Mouse (Mus musculus) stomach, postnatal 0 days (tissue): ENCODE results near the gene Stard9. TPM values are rescaled to one million over a fixed set of nuclear protein-coding genes. Genes with fewer than 3 reads are reported as not detected.

Source experiments
- ATAC-seq: fragments of 200-750 bp; cut with Nextera tagmentation; 2 replicates; pipeline ENCODE4 v1.8.0; 2017; ENCODE audit not compliant: low FRiP score, low TSS enrichment
- DNase-seq: peaks from one replicate; pipeline ENCODE4 v3.0.0-alpha.2; 2016; ENCODE audit warnings: low spot score
- H3K27ac ChIP-seq: fragments of 300-500 bp; sonication (generic); replicated peaks from 2 replicates; pipeline ENCODE4 v1.5.1; 2014; ENCODE audit warnings: mild to moderate bottlenecking, control low read depth
- H3K27me3 ChIP-seq: fragments of 300-500 bp; sonication (generic); 2 replicates; pipeline ENCODE4 v1.6.1; 2014; ENCODE audit warnings: low read length; ENCODE audit not compliant: control insufficient read depth, insufficient read depth
- H3K36me3 ChIP-seq: fragments of 300-500 bp; sonication (generic); 2 replicates; pipeline ENCODE4 v1.6.1; 2014; ENCODE audit warnings: low read length, mixed read lengths; ENCODE audit not compliant: control insufficient read depth, insufficient read depth
- H3K4me1 ChIP-seq: fragments of 300-500 bp; sonication (generic); replicated peaks from 2 replicates; pipeline ENCODE4 v1.6.1; 2014; ENCODE audit warnings: antibody characterized with exemption; ENCODE audit not compliant: control insufficient read depth, insufficient read depth
- H3K4me2 ChIP-seq: fragments of 300-500 bp; sonication (generic); replicated peaks from 2 replicates; pipeline ENCODE4 v1.6.1; 2014; ENCODE audit warnings: low read depth, mild to moderate bottlenecking, control low read depth, moderate library complexity
- H3K4me3 ChIP-seq: fragments of 300-500 bp; sonication (generic); 2 replicates; pipeline ENCODE4 v1.5.1; 2014; ENCODE audit warnings: low read depth, low read length, control low read depth
- H3K9ac ChIP-seq: fragments of 300-500 bp; sonication (generic); 2 replicates; pipeline ENCODE4 v1.6.1; 2014; ENCODE audit warnings: mild to moderate bottlenecking, low read length, control low read depth, mixed read lengths
- H3K9me3 ChIP-seq: fragments of 300-500 bp; sonication (generic); 2 replicates; pipeline ENCODE4 v1.6.1; 2016; ENCODE audit warnings: low read length; ENCODE audit not compliant: control insufficient read depth
- CTCF ChIP-seq: IDR thresholded peaks from 2 replicates; pipeline ENCODE4 v1.5.1; 2016; ENCODE audit warnings: antibody characterized with exemption, low read depth, mild to moderate bottlenecking, moderate library complexity
- EP300 ChIP-seq: optimal IDR thresholded peaks from 2 replicates; pipeline ENCODE3; 2016; ENCODE audit warnings: antibody characterized with exemption
- WGBS: fragments of 180-500 bp; shearing (Covaris S2); extraction: QIAGEN DNeasy Blood & Tissue Kit; methylation state at CpG from one replicate; pipeline ENCODE4 v1.1.7; 2014; 5-methylcytosine and 5-hydroxymethylcytosine counted together
- polyA plus RNA-seq: library from polyadenylated mRNA; unstranded; fragments of >200 nt; fragmentation: Nextera tagmentation; extraction: Ambion mirVana; gene quantifications from 2 replicates; pipeline ENCODE4 v1.2.1, GENCODE M21; 2015

Stard9 gene
- polyA plus RNA-seq, 1 experiment from 2014 or later = 2.1 TPM

DNA sequence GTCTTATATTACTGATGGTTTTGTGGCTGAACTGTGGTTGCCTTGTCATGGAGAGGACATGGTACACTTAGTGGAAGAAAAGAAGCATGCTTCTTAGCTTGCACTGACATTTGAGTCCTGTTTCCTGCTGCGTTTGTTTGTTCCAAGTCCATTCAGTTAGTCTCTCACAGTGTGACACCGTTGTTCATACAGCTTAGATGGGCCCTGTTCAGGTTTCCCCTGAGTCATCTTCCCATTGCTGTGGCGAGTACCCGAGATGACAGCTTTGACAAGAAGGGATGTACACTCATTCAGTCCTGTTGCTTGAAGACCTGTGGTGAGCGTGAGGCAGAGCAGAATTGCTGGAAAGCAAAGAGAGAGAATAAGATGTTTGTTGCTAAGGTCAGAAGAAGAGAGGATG, 29.6 kb downstream of the Stard9 start:
- H3K9me3 ChIP-seq = no peaks in the 10 kb centered on the region
- no peaks in the 10 kb centered on the region for H3K27me3 ChIP-seq
- no peak overlapping the region for H3K27ac ChIP-seq
- no peak overlapping the region for H3K4me3 ChIP-seq
- H3K36me3 ChIP-seq = no peaks in the 10 kb centered on the region
- DNase-seq = no peak
- H3K4me2 ChIP-seq = no peak overlapping the region
- H3K4me1 ChIP-seq = no peaks in the 10 kb centered on the region
- ATAC-seq = no peak
- no peak overlapping the region for H3K9ac ChIP-seq
- TF ChIP-seq EP300 = no peak
- WGBS = 75% methylated on average over 5 of the region's 5 CpGs

DNA sequence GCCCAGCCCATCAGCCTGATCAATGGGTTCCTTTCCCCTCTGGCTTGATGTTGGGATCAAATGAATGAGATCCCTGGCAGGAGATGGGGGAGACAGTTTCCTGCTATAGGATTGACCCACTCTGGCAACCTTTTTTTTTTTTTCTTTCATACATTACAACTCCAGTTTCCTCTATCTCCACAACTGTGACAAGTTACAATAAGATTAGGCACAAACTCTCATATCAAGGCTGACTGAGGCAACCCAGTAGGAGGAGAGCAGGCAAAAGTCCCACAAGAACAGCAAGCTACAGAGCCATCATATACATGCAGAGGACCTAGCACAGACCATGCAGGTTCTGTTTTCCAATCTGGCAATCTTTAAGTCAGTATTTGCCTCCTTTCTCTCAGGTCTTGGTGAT, 30.4 kb downstream of the Stard9 start:
- Histone ChIP-seq H3K4me2 (no peak overlapping the region), H3K36me3 (no peaks in the 10 kb centered on the region), H3K9me3 (no peaks in the 10 kb centered on the region), H3K9ac (no peak overlapping the region), H3K4me3 (no peak overlapping the region), H3K4me1 (no peaks in the 10 kb centered on the region), H3K27me3 (no peaks in the 10 kb centered on the region), H3K27ac (no peak overlapping the region)
- DNase-seq (no peak), ATAC-seq (no peak)
- TF ChIP-seq EP300 (no peak), CTCF (no peak)

DNA sequence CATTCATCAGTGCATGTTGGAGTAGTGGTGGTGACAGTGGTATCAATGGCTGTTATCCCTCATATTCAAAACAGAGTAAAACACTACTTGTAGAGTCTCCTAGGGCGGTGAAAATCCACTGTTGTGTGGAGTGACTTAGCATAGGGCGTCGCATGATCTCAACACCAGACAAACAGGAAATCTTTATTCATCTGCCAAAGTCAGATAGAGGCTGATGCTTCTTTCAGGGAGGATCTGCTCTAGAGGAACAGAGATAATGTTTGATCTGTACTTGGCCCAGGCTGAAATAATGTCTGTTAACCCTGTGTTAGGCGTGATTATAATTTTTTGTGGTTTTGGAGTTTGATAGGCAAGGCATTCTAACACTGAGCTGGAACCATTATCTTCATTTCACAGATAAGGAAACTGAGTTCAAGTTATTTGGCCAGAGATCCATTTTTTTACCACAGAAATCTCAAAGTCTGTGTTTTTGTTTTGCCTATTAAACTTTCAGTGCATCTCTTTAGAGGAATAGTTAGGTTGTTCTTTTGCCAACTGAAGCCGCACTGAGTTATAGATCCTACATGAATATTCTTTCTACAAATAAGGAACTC, 31.7 kb downstream of the Stard9 start:
- WGBS = 63% methylated on average over 5 of the region's 5 CpGs
- Histone ChIP-seq H3K27ac (no peak overlapping the region), H3K4me1 (no peaks in the 10 kb centered on the region), H3K27me3 (no peaks in the 10 kb centered on the region), H3K4me3 (no peak overlapping the region), H3K4me2 (no peak overlapping the region), H3K36me3 (no peaks in the 10 kb centered on the region), H3K9me3 (no peaks in the 10 kb centered on the region), H3K9ac (no peak overlapping the region)
- ATAC-seq = no peak
- DNase-seq = no peak
- TF ChIP-seq CTCF (no peak), EP300 (no peak)

DNA sequence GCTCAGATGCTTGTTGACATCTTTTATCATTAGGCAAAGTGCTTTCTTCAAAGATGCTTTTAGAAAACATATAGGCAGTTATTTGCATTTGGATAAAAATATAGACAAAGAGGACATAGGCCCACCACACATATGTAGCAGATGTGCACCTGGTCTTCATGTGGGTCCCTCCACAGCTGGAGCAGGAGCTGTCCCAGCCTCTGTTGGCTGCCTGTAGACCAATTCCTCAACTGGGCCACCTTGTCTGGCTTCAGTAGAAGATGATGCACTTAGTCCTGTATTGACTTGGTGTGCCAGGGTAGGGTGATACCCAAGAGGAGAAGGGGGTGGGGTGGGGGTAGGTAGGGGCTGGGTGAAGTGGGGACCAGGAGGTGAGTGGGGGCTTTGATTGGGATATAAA, 33.8 kb downstream of the Stard9 start:
- Histone ChIP-seq H3K27ac (no peak overlapping the region), H3K36me3 (no peaks in the 10 kb centered on the region), H3K4me3 (no peak overlapping the region), H3K27me3 (no peaks in the 10 kb centered on the region), H3K9me3 (no peaks in the 10 kb centered on the region), H3K4me2 (no peak overlapping the region), H3K4me1 (no peaks in the 10 kb centered on the region), H3K9ac (no peak overlapping the region)
- TF ChIP-seq EP300 = no peak
- no peak for TF ChIP-seq CTCF
- ATAC-seq (no peak), DNase-seq (no peak)

DNA sequence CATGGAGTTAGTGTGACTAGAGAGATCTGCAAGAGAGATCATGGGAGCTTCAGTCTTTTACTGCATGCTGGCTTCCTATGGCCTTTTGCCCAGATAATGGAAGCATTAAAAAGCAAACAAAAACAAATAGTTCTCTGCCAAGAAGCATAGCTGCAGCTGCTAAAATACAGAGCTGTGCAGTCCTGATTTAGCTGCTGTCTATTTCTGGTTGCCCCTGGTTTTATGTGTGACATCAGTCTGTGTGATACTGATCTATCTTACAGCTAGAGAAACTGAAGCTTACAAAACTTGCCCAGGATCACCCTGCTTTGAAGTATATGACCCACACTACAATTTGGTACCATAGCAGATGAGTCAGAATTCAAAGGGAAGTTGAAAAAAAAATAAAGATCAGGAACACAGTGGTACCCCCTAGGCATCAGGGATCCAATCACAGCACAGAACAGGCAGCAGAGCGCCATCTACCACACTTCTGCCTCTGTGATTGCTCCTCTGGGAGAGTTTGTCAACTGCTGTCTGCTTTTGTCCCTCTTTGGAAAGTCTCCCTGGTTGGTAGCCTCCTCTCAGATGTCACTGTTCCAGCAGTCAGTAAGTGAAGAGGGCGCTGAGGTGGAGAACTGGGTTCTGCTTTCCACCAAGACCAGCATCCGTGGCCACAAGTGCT, 34.7 kb downstream of the Stard9 start:
- Histone ChIP-seq H3K4me3 (no peak overlapping the region), H3K4me2 (no peak overlapping the region), H3K4me1 (no peaks in the 10 kb centered on the region), H3K27ac (no peak overlapping the region), H3K36me3 (no peaks in the 10 kb centered on the region), H3K9me3 (no peaks in the 10 kb centered on the region), H3K9ac (no peak overlapping the region), H3K27me3 (no peaks in the 10 kb centered on the region)
- WGBS = 75% methylated on average over 3 of the region's 3 CpGs
- ATAC-seq (no peak), DNase-seq (no peak)
- TF ChIP-seq CTCF (no peak), EP300 (no peak)

DNA sequence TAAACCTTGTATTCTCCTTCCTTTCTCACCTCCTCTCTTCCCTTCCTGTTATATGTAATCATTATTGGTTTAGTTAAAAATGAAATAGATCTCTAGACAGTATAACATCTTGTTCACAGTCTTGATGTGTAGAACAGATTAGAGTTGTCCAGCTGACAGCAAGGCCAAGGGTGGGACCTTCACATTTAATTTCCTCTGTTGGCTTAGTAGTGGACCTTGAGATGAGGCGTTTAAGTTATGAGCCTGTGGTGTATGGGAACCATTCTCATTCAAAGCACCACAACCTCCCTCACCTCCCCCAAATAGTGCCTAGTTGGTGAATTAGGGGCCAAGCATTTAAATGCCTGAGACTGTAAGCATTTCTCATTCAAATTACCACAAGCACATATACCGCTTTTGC, 38.5 kb downstream of the Stard9 start:
- WGBS = 81% methylated on average over 2 of the region's 2 CpGs
- no peak overlapping the region for H3K4me2 ChIP-seq
- no peaks in the 10 kb centered on the region for H3K27me3 ChIP-seq
- TF ChIP-seq CTCF (no peak), EP300 (no peak)
- H3K36me3 ChIP-seq = no peaks in the 10 kb centered on the region; the same call in 1 of the 2 replicates
- no peak overlapping the region for H3K4me3 ChIP-seq
- ATAC-seq (no peak), DNase-seq (no peak)
- H3K9me3 ChIP-seq = no peaks in the 10 kb centered on the region
- H3K27ac ChIP-seq = no peak overlapping the region
- H3K4me1 ChIP-seq = no peaks in the 10 kb centered on the region
- no peak overlapping the region for H3K9ac ChIP-seq
